Mouse (Mus musculus) gastrocnemius, postnatal 4 days (tissue): ENCODE results near the gene Chrna7. TPM values are rescaled to one million over a fixed set of nuclear protein-coding genes. Genes with fewer than 3 reads are reported as not detected.

ENCODE experiments used
- DNase-seq, 2 experiments: peaks; one replicate each; pipeline ENCODE4 v3.0.0; 2021 to 2022; ENCODE audit warnings: low spot score in 2 of 2, mixed read lengths in 2 of 2
- total RNA-seq, 2 experiments: library from RNA; stranded (reverse); gene quantifications; 2 replicates each; pipeline ENCODE4 v1.2.3; 2021

Chrna7 gene
- total RNA-seq, 2 experiments from 2014 or later = 1.3 to 1.4 TPM

DNA sequence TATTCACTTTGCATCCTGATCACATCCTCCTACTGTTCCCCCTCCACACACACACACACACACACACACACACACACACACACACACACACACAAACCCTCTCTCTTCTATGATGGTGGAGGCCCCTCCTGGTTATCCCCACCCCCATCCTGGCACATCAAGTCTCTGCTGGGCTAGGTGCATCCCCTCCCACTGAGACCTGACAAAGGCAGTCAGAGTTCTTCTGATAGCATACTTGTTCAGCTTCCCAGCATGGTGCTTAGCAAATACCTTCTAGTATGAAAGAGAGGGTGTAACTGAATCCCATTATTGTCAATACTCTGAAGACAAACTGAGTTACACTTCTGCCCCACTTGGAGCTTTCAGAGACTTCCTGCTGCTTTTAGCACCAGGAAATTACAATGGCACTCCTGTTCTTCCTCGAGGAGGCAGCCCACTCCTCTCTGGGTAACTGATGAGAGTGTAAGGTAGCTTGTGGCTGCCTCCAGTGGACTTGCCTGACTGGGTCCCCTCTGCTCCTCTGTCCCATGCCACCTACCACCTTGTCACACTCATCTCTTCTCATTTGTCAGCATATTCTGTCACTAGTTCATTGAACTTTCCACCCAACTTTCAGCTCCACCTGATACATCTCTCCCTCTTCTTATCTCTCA lies 127.9 kb downstream of the Chrna7 start:
- no peak for DNase-seq

GRCm38 (mm10) chr7:63060996-63061395 lies 151.4 kb downstream of the Chrna7 start:
- no peak for DNase-seq

Other genes starting within 250 kb of the Chrna7 start
- under 1 TPM; 0.29 to 0.34 TPM for gene Otud7a, start 232.2 kb upstream of the Chrna7 start, total RNA-seq